Mouse (Mus musculus) stomach, postnatal 0 days (tissue): Measurements from ENCODE around the gene B3galt1.

Experiments used
- CTCF ChIP-seq: IDR thresholded peaks from 2 replicates; pipeline ENCODE4 v1.5.1; 2016; ENCODE audit warnings: antibody characterized with exemption, low read depth, mild to moderate bottlenecking, moderate library complexity
- EP300 ChIP-seq: optimal IDR thresholded peaks from 2 replicates; pipeline ENCODE3; 2016; ENCODE audit warnings: antibody characterized with exemption

GRCm38 (mm10) chr2:67976488-67976887 lies 410.8 kb downstream of the B3galt1 start:
- TF ChIP-seq CTCF (no peak), EP300 (no peak)
